Mouse (Mus musculus) cortical plate, adult 2 months (tissue): ENCODE data around the gene Rassf3.

Experiments
- CTCF ChIP-seq: fragments of 200-500 bp; IDR thresholded peaks from 2 replicates; pipeline ENCODE4 v1.5.1; 2011; ENCODE audit warnings: mild to moderate bottlenecking, control low read depth, low read length; ENCODE audit not compliant: insufficient read depth; ENCODE audit errors: extremely low read depth
- POLR2A ChIP-seq: fragments of 200-500 bp; IDR thresholded peaks from 2 replicates; pipeline ENCODE4 v1.6.1; 2011; ENCODE audit warnings: mild to moderate bottlenecking, low read length, control low read depth; ENCODE audit not compliant: insufficient read depth; ENCODE audit errors: extremely low read depth

- TF ChIP-seq POLR2A (no peak), CTCF (no peak)
Observed at GRCm38 (mm10) chr10:121429581-121429980, 46.6 kb downstream of the Rassf3 start.
